ENCODE assay signal across 12 mouse cellular contexts in the genomic region with DNA sequence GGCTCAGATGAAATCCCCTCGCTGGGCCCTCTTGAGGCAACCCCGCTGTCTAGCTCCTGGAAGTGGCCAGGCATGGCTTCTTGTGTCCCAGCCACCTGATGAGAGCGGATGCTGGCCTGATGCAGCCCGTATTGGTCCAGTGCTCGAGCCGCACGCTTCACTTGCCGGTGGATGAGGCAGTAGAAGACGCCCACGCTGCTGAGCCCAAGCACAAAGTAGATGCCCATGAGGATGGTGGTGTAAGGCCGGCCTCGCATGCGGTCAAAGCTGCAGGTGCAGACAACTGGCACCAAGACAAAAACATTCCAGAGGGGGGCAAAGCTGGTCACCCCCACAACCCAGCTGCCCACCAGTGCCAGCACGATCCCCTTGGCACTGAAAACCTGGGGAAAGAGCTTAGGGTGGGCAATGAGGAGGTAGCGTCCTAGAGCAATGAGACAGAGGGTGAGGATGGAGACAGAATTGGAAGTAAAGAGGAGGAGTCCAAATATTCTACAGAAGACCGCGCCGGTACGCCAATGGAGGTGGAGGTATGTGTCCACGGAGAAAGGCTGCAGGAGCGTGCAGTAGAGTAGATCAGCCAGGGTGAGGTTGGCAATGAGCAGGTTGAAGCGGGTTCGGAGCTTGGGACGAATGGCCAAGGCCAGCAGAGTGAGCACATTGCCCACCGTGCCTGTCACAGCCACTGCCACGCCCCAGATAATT. TPM values are rescaled to one million over a fixed set of nuclear protein-coding genes. Genes with fewer than 3 reads are reported as not detected.
DNase-seq lines count a peak whose midpoint lies in the region; ATAC-seq and TF ChIP-seq lines count a peak whose summit lies in the region.
"Had no signal": no experiment of that assay in that cellular context is flagged by ENCODE, and none has a peak within 500 bp of the region (broad histone marks: within the 10 kb centered on the region; RNA-seq: fewer than 3 reads in every experiment).

No protein-coding gene starts in this region.

- peaks cover 58% of the 10 kb centered on the region for H3K4me1 ChIP-seq in forebrain, embryonic 10.5 days
- peaks cover 29% of the 10 kb centered on the region for H3K4me1 ChIP-seq in forebrain, embryonic 16.5 days (replicated peaks; ENCODE audit: control insufficient read depth, insufficient read depth, low read length)
- peaks cover 57% of the 10 kb centered on the region for H3K4me1 ChIP-seq in midbrain, embryonic 10.5 days
- H3K4me1 ChIP-seq in midbrain, postnatal 0 days (ENCODE audit: insufficient read depth, low read length): peaks cover 12% of the 10 kb centered on the region
- H3K4me1 ChIP-seq in liver, embryonic 11.5 days (replicated peaks; ENCODE audit: control insufficient read depth, insufficient read depth, low read length): peaks cover 33% of the 10 kb centered on the region
- H3K4me1 ChIP-seq in stomach, postnatal 0 days (replicated peaks; ENCODE audit: control insufficient read depth, insufficient read depth): peaks cover under 1% of the 10 kb centered on the region

- TF ChIP-seq CTCF in midbrain, postnatal 0 days (IDR thresholded peaks at IDR 0.05): no peak
- no peak for TF ChIP-seq CTCF in stomach, postnatal 0 days (IDR thresholded peaks at IDR 0.05; ENCODE audit: low read depth)

- no peaks in the 10 kb centered on the region for H3K36me3 ChIP-seq in forebrain, embryonic 10.5 days (replicated peaks)
- no peaks in the 10 kb centered on the region for H3K36me3 ChIP-seq in forebrain, embryonic 16.5 days (ENCODE audit: control insufficient read depth, insufficient read depth)
- no peaks in the 10 kb centered on the region for H3K36me3 ChIP-seq in midbrain, embryonic 10.5 days
- no peaks in the 10 kb centered on the region for H3K36me3 ChIP-seq in midbrain, postnatal 0 days (ENCODE audit: insufficient read depth, low read length)
- H3K36me3 ChIP-seq in liver, embryonic 11.5 days (ENCODE audit: control insufficient read depth, insufficient read depth, low read length): no peaks in the 10 kb centered on the region
- no peaks in the 10 kb centered on the region for H3K36me3 ChIP-seq in stomach, postnatal 0 days (ENCODE audit: control insufficient read depth, insufficient read depth, low read length)

- TF ChIP-seq EP300 in stomach, postnatal 0 days (optimal IDR thresholded peaks at IDR 0.05): no peak

- no peaks in the 10 kb centered on the region for H3K9me3 ChIP-seq in forebrain, embryonic 10.5 days
- H3K9me3 ChIP-seq in forebrain, embryonic 16.5 days (ENCODE audit: control insufficient read depth, low read length): no peaks in the 10 kb centered on the region
- H3K9me3 ChIP-seq in midbrain, embryonic 10.5 days (replicated peaks): no peaks in the 10 kb centered on the region
- H3K9me3 ChIP-seq in midbrain, postnatal 0 days (ENCODE audit: low read length): no peaks in the 10 kb centered on the region
- no peaks in the 10 kb centered on the region for H3K9me3 ChIP-seq in liver, embryonic 11.5 days (ENCODE audit: control insufficient read depth, low read length)
- no peaks in the 10 kb centered on the region for H3K9me3 ChIP-seq in stomach, postnatal 0 days (ENCODE audit: control insufficient read depth, low read length)

- peak overlapping the region; percentile 48 for H3K27ac ChIP-seq in forebrain, embryonic 10.5 days
- H3K27ac ChIP-seq in forebrain, embryonic 16.5 days (ENCODE audit: low read length): no peak overlapping the region
- peak overlapping the region; percentile 63; the same call in 1 of the 2 replicates for H3K27ac ChIP-seq in midbrain, embryonic 10.5 days (replicated peaks)
- H3K27ac ChIP-seq in midbrain, postnatal 0 days (ENCODE audit: low read depth, low read length): no peak overlapping the region
- no peak overlapping the region for H3K27ac ChIP-seq in liver, embryonic 11.5 days (ENCODE audit: low read depth, low read length)
- H3K27ac ChIP-seq in stomach, postnatal 0 days (replicated peaks): no peak overlapping the region

- no peak for ATAC-seq in forebrain, embryonic 16.5 days
- no peak for ATAC-seq in midbrain, postnatal 0 days (ENCODE audit: low FRiP score)
- no peak for ATAC-seq in liver, embryonic 11.5 days (replicated peaks; ENCODE audit: low FRiP score)
- ATAC-seq in stomach, postnatal 0 days (ENCODE audit: low FRiP score, low TSS enrichment): no peak

- H3K4me3 ChIP-seq in forebrain, embryonic 10.5 days: peak overlapping the region; percentile 11; the same call in 1 of the 2 replicates
- H3K4me3 ChIP-seq in forebrain, embryonic 16.5 days (replicated peaks; ENCODE audit: low read length): no peak overlapping the region
- peak overlapping the region; percentile 28 for H3K4me3 ChIP-seq in midbrain, embryonic 10.5 days
- H3K4me3 ChIP-seq in midbrain, postnatal 0 days (ENCODE audit: low read depth, low read length): no peak overlapping the region
- H3K4me3 ChIP-seq in liver, embryonic 11.5 days (ENCODE audit: low read depth, low read length): peak overlapping the region; percentile 8; the same call in 1 of the 2 replicates
- no peak overlapping the region for H3K4me3 ChIP-seq in stomach, postnatal 0 days (ENCODE audit: low read depth, low read length)
- H3K4me3 ChIP-seq: erythroblast, embryonic 14.5 days had no signal

- H3K27me3 ChIP-seq in forebrain, embryonic 10.5 days (ENCODE audit: poor library complexity, severe bottlenecking): peaks cover 38% of the 10 kb centered on the region
- H3K27me3 ChIP-seq in forebrain, embryonic 16.5 days (replicated peaks; ENCODE audit: control insufficient read depth, insufficient read depth, low read length): 0 out of 2 replicates have a peak, but pooled peaks cover 3% of the 10 kb centered on the region
- peaks cover 34% of the 10 kb centered on the region for H3K27me3 ChIP-seq in midbrain, embryonic 10.5 days (ENCODE audit: low read depth, poor library complexity, severe bottlenecking)
- H3K27me3 ChIP-seq in midbrain, postnatal 0 days (ENCODE audit: insufficient read depth, low read length): no peaks in the 10 kb centered on the region
- peaks cover under 1% of the 10 kb centered on the region; the same call in 1 of the 2 replicates for H3K27me3 ChIP-seq in liver, embryonic 11.5 days (replicated peaks; ENCODE audit: control insufficient read depth, insufficient read depth, low read length)
- H3K27me3 ChIP-seq in stomach, postnatal 0 days (ENCODE audit: control insufficient read depth, insufficient read depth, low read length): no peaks in the 10 kb centered on the region

- no peak overlapping the region for H3K9ac ChIP-seq in forebrain, embryonic 16.5 days (replicated peaks; ENCODE audit: low read depth, low read length)
- no peak overlapping the region for H3K9ac ChIP-seq in midbrain, postnatal 0 days (replicated peaks; ENCODE audit: low read length, poor library complexity, severe bottlenecking)
- H3K9ac ChIP-seq in liver, embryonic 11.5 days (ENCODE audit: low read depth, low read length): no peak overlapping the region
- H3K9ac ChIP-seq in stomach, postnatal 0 days (ENCODE audit: low read length): no peak overlapping the region; the same call in 1 of the 2 replicates

- no peak for DNase-seq in forebrain, embryonic 10.5 days (ENCODE audit: extremely low spot score, low spot score)
- no peak for DNase-seq in midbrain, embryonic 10.5 days (ENCODE audit: low spot score)
- no peak for DNase-seq in midbrain, postnatal 0 days (ENCODE audit: low spot score)
- DNase-seq in liver, embryonic 11.5 days (ENCODE audit: low spot score): no peak
- DNase-seq in stomach, postnatal 0 days (ENCODE audit: low spot score): no peak
- no peak for DNase-seq in adrenal gland, postnatal 25 days
- no peak for DNase-seq in adrenal gland, adult (ENCODE audit: inconsistent age in 2 of 2, low spot score in 1 of 2)
- DNase-seq: adrenal gland, postnatal 14 days had no signal

- 66% methylated on average over 26 of the region's 26 CpGs for WGBS in forebrain, embryonic 10.5 days
- WGBS in forebrain, embryonic 16.5 days: 68% methylated on average over 26 of the region's 26 CpGs
- 65% methylated on average over 26 of the region's 26 CpGs for WGBS in midbrain, embryonic 10.5 days
- 63% methylated on average over 26 of the region's 26 CpGs for WGBS in midbrain, postnatal 0 days
- WGBS in liver, embryonic 11.5 days: 59% methylated on average over 26 of the region's 26 CpGs
- WGBS in stomach, postnatal 0 days: 67% methylated on average over 26 of the region's 26 CpGs

- no peak overlapping the region for H3K4me2 ChIP-seq in forebrain, embryonic 16.5 days (ENCODE audit: low read length)
- H3K4me2 ChIP-seq in midbrain, postnatal 0 days (ENCODE audit: low read depth, low read length, poor library complexity, severe bottlenecking): no peak overlapping the region
- H3K4me2 ChIP-seq in liver, embryonic 11.5 days: peak overlapping the region; percentile 44
- 0 out of 2 replicates have a peak overlapping the region, but pooled peaks have one; percentile 14 for H3K4me2 ChIP-seq in stomach, postnatal 0 days (replicated peaks; ENCODE audit: low read depth)

RNA-seq across cellular contexts. Expression of gene Gpr84, which starts 1.4 kb away (rescaled TPM):
- polyA plus RNA-seq in forebrain, embryonic 10.5 days (2016; fragmentation: Nextera tagmentation; extraction: Ambion mirVana): 0.14 and 0.36 TPM in 2 replicates
- polyA plus RNA-seq in forebrain, embryonic 16.5 days (2015; fragmentation: Nextera tagmentation; extraction: Ambion mirVana): 0.24 and 0.73 TPM in 2 replicates
- polyA plus RNA-seq in midbrain, embryonic 10.5 days (2016; fragmentation: Nextera tagmentation; extraction: Ambion mirVana): 0.32 and 0.47 TPM in 2 replicates
- total RNA-seq in midbrain, postnatal 0 days (2014; rRNA removed): 0.27 TPM in 1 of 2 replicates, not detected in the other
- polyA plus RNA-seq in midbrain, postnatal 0 days (2015; fragmentation: Nextera tagmentation; extraction: Ambion mirVana): 0.29 and 0.37 TPM in 2 replicates
- polyA plus RNA-seq in liver, embryonic 11.5 days (2014; fragmentation: Nextera tagmentation; extraction: Ambion mirVana): 0.49 and 0.78 TPM in 2 replicates
- polyA plus RNA-seq in stomach, postnatal 0 days (2015; fragmentation: Nextera tagmentation; extraction: Ambion mirVana): 0.30 and 0.46 TPM in 2 replicates
- not detected in 2 replicates for total RNA-seq in adrenal gland, postnatal 25 days (2021)
- total RNA-seq: adrenal gland, postnatal 14 days had no signal
- polyA plus RNA-seq: C2C12; erythroblast, embryonic 14.5 days had no signal

RNA-seq across cellular contexts. Expression of gene Zfp385a, which starts 30.9 kb away (rescaled TPM):
- 23.1 and 23.6 TPM in 2 replicates for polyA plus RNA-seq in forebrain, embryonic 10.5 days (2016; fragmentation: Nextera tagmentation; extraction: Ambion mirVana)
- 12.2 and 13.1 TPM in 2 replicates for polyA plus RNA-seq in forebrain, embryonic 16.5 days (2015; fragmentation: Nextera tagmentation; extraction: Ambion mirVana)
- 24.3 and 25.5 TPM in 2 replicates for polyA plus RNA-seq in midbrain, embryonic 10.5 days (2016; fragmentation: Nextera tagmentation; extraction: Ambion mirVana)
- total RNA-seq in midbrain, postnatal 0 days (2014; rRNA removed): 22.0 and 26.5 TPM in 2 replicates
- polyA plus RNA-seq in midbrain, postnatal 0 days (2015; fragmentation: Nextera tagmentation; extraction: Ambion mirVana): 26.9 and 28.8 TPM in 2 replicates
- polyA plus RNA-seq in liver, embryonic 11.5 days (2014; fragmentation: Nextera tagmentation; extraction: Ambion mirVana): 23.2 and 24.8 TPM in 2 replicates
- polyA plus RNA-seq in stomach, postnatal 0 days (2015; fragmentation: Nextera tagmentation; extraction: Ambion mirVana): 6.0 and 7.4 TPM in 2 replicates
- total RNA-seq in adrenal gland, postnatal 25 days (2021): 8.8 and 9.1 TPM in 2 replicates

RNA-seq across cellular contexts. Expression of gene Copz1, which starts 36.5 kb away (rescaled TPM):
- polyA plus RNA-seq in forebrain, embryonic 10.5 days (2016; fragmentation: Nextera tagmentation; extraction: Ambion mirVana): 279 and 280 TPM in 2 replicates
- 221 TPM in 2 replicates for polyA plus RNA-seq in forebrain, embryonic 16.5 days (2015; fragmentation: Nextera tagmentation; extraction: Ambion mirVana)
- 288 and 291 TPM in 2 replicates for polyA plus RNA-seq in midbrain, embryonic 10.5 days (2016; fragmentation: Nextera tagmentation; extraction: Ambion mirVana)
- total RNA-seq in midbrain, postnatal 0 days (2014; rRNA removed): 127 and 151 TPM in 2 replicates
- polyA plus RNA-seq in midbrain, postnatal 0 days (2015; fragmentation: Nextera tagmentation; extraction: Ambion mirVana): 178 and 184 TPM in 2 replicates
- 298 and 328 TPM in 2 replicates for polyA plus RNA-seq in liver, embryonic 11.5 days (2014; fragmentation: Nextera tagmentation; extraction: Ambion mirVana)
- 159 and 168 TPM in 2 replicates for polyA plus RNA-seq in stomach, postnatal 0 days (2015; fragmentation: Nextera tagmentation; extraction: Ambion mirVana)
- 143 and 145 TPM in 2 replicates for total RNA-seq in adrenal gland, postnatal 25 days (2021)

RNA-seq across cellular contexts. Expression of gene Nfe2, which starts 50.8 kb away (rescaled TPM):
- polyA plus RNA-seq in forebrain, embryonic 10.5 days (2016; fragmentation: Nextera tagmentation; extraction: Ambion mirVana): 5.5 and 8.3 TPM in 2 replicates
- polyA plus RNA-seq in forebrain, embryonic 16.5 days (2015; fragmentation: Nextera tagmentation; extraction: Ambion mirVana): 0.30 and 0.39 TPM in 2 replicates
- 5.6 and 6.4 TPM in 2 replicates for polyA plus RNA-seq in midbrain, embryonic 10.5 days (2016; fragmentation: Nextera tagmentation; extraction: Ambion mirVana)
- 0.99 and 3.2 TPM in 2 replicates for total RNA-seq in midbrain, postnatal 0 days (2014; rRNA removed)
- 0.26 and 0.32 TPM in 2 replicates for polyA plus RNA-seq in midbrain, postnatal 0 days (2015; fragmentation: Nextera tagmentation; extraction: Ambion mirVana)
- polyA plus RNA-seq in liver, embryonic 11.5 days (2014; fragmentation: Nextera tagmentation; extraction: Ambion mirVana): 94.1 and 108 TPM in 2 replicates
- polyA plus RNA-seq in stomach, postnatal 0 days (2015; fragmentation: Nextera tagmentation; extraction: Ambion mirVana): 0.50 and 0.70 TPM in 2 replicates
- 0.58 TPM in 1 of 2 replicates, not detected in the other for total RNA-seq in adrenal gland, postnatal 25 days (2021)
- total RNA-seq: layer of hippocampus, adult 8-10 months had no signal

RNA-seq across cellular contexts. Expression of gene Itga5, which starts 57.5 kb away (rescaled TPM):
- 22.8 and 25.6 TPM in 2 replicates for polyA plus RNA-seq in forebrain, embryonic 10.5 days (2016; fragmentation: Nextera tagmentation; extraction: Ambion mirVana)
- 6.7 and 7.9 TPM in 2 replicates for polyA plus RNA-seq in forebrain, embryonic 16.5 days (2015; fragmentation: Nextera tagmentation; extraction: Ambion mirVana)
- 26.1 and 26.4 TPM in 2 replicates for polyA plus RNA-seq in midbrain, embryonic 10.5 days (2016; fragmentation: Nextera tagmentation; extraction: Ambion mirVana)
- total RNA-seq in midbrain, postnatal 0 days (2014; rRNA removed): 4.8 and 6.8 TPM in 2 replicates
- 3.8 TPM in 2 replicates for polyA plus RNA-seq in midbrain, postnatal 0 days (2015; fragmentation: Nextera tagmentation; extraction: Ambion mirVana)
- 35.4 and 35.7 TPM in 2 replicates for polyA plus RNA-seq in liver, embryonic 11.5 days (2014; fragmentation: Nextera tagmentation; extraction: Ambion mirVana)
- polyA plus RNA-seq in stomach, postnatal 0 days (2015; fragmentation: Nextera tagmentation; extraction: Ambion mirVana): 28.7 and 36.2 TPM in 2 replicates
- total RNA-seq in adrenal gland, postnatal 25 days (2021): 35.5 and 45.9 TPM in 2 replicates

Comparison
In these comparisons a context has a peak if more than half of its experiments do, and no peak if none do; other contexts are left out.
1. H3K27ac ChIP-seq: peak in forebrain, embryonic 10.5 days (single experiment) and midbrain, embryonic 10.5 days (single experiment); none in forebrain, embryonic 16.5 days (single experiment), midbrain, postnatal 0 days (single experiment), liver, embryonic 11.5 days (single experiment) and stomach, postnatal 0 days (single experiment).
2. H3K4me3 ChIP-seq: peak in forebrain, embryonic 10.5 days (single experiment), midbrain, embryonic 10.5 days (single experiment) and liver, embryonic 11.5 days (single experiment); none in forebrain, embryonic 16.5 days (single experiment), midbrain, postnatal 0 days (single experiment) and stomach, postnatal 0 days (single experiment).
3. H3K4me2 ChIP-seq: peak in liver, embryonic 11.5 days (single experiment) and stomach, postnatal 0 days (single experiment); none in forebrain, embryonic 16.5 days (single experiment) and midbrain, postnatal 0 days (single experiment).